Mouse (Mus musculus): ENCODE results near the gene Lmo1. TPM values are rescaled to one million over a fixed set of nuclear protein-coding genes. Genes with fewer than 3 reads are reported as not detected.

The Lmo1 gene
- polyA plus RNA-seq, 1 experiment, result 1.0 TPM

DNA sequence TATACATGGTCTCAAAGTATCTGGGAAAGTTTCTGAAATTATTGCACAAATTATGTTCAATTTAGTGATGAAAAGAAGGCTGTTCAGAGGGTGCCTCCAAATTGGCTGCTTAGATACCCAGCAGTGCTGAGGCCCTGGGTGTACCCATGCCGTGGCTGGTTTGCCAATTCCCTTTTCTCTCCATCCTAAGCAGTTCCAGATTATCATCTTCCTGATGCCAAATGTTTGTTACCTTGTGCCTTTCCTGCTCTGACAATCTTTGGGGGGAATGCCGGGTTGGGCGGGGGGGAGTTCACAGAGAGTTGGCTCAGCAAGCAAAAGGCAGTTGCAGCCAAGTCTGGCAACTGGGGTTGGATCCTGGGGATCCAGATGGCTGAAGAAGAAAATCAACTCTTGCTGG, 1.7 kb upstream of the Lmo1 start:
- WGBS, result 77% methylated on average over 3 of the region's 3 CpGs
- DNase-seq (ENCODE audit: low read depth, low spot score), result no peak

DNA sequence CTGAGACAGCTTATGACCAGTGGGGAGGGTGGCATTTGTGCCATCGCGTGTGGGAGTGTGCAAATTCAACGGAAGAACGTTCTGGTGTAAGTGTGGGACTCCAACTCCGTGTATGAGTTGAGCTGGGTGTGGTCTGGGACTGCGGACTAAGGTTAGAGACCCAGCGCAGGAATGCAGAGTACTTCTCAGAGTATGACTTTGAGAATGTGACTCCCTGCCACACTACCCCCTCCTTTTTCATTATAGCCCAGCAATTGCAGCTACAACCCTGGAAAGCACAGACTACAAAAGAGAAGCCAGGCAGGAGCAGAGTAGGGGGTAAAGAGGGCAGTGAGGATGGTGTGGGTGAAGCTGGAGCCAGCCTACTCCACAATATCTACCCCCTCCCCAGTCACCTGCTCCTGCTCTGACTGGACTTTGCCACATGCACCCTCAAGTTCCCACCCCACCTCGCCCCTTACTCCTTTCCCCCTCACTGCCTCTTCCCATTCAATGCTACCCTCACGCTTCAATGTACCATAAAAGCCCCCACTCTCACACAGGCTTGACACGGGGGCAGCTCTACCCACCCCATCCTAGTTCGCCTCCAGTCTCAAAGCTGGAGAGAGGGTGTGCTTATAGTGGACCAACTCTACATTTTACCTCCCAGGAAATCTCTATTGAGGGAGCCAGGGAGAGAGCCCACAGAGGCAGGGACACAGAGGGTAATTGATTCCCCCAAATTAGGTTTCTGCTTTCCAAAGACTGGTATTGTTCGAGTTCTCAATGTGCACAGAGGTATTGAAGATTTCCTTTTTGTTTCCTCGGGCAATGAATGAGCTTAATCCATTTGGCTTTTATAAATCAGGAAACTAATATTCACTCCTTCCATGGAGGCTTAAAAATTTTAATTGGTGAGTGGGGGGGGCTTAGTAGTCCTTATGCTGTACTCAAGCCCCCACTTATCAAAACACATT, 941 bp upstream of the Lmo1 start:
- 32% methylated on average over 13 of the region's 13 CpGs for WGBS
- DNase-seq (ENCODE audit: low read depth, low spot score), result no peak

DNA sequence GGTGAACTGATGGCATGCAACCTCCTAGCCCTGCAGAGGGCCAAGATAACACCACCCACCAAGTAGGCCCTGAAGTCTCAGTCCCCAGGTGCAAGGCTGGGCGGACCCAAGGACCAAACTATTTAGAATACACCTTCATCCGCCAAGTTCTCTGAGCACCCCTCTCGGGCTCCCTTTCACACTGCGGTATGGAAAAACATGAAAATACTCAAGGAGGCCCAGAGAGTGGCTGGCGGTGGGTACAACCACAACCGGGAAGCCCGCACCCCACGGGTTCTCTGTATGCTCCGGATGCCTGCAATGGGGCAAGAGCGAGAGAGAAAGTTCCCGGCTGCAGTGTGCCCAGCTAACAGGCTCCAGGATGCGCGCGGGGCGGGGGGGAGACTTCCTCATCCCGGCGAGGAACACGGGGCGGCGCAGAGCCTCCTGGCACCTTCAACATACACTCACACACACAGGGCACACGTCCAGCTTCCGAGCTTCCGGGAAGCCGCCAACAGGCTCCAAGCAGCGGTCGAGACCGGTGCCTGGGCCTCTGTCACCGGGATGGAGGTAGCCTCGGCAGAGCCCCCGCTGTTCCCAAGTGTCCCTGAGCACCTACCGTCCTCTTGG, 564 bp downstream of the Lmo1 start:
- no peak for DNase-seq (ENCODE audit: low read depth, low spot score)
- 10% methylated on average over 31 of the region's 31 CpGs for WGBS

DNA sequence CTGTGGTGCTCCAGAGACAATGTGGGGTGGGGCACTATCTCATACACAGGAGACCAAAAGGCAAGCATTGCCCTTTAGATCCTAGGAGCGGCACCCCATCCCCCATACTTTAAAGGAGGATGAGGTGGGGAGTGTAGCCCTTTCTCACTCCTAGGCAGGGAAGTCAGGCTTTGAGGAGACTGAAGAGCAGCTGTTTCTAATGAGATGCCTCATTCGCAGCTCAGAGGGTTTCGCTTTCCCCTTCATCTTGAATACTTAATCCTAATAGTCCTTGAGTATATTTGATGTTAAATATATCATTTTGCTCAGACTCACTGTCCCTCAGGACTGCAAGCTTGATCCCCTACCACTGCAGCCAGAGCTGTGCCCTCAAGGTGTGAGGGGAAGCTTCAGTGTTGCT, 3.1 kb downstream of the Lmo1 start:
- 70% methylated on average over 3 of the region's 3 CpGs for WGBS
- DNase-seq (ENCODE audit: low read depth, low spot score), result no peak

DNA sequence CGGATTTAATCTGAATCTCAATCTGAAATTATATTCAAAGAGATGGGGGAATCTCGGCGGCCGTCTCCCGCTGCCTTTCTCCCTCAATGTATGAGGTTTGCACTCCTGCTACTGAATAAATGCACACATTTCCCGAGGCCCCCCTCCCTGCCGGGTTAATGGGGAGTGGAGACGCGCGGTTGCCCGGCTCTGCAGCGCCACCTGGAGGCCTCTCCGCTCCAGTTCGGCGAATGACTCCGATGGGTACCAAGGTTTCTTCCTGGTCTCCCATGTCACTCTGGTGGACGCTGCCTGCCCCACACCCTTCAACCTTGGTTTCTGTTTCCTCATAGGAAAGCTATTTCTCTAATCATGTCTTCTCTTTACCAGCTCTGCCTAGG, 4.6 kb downstream of the Lmo1 start:
- under 1% methylated on average over 17 of the region's 17 CpGs for WGBS
- DNase-seq (ENCODE audit: low read depth, low spot score), result no peak

DNA sequence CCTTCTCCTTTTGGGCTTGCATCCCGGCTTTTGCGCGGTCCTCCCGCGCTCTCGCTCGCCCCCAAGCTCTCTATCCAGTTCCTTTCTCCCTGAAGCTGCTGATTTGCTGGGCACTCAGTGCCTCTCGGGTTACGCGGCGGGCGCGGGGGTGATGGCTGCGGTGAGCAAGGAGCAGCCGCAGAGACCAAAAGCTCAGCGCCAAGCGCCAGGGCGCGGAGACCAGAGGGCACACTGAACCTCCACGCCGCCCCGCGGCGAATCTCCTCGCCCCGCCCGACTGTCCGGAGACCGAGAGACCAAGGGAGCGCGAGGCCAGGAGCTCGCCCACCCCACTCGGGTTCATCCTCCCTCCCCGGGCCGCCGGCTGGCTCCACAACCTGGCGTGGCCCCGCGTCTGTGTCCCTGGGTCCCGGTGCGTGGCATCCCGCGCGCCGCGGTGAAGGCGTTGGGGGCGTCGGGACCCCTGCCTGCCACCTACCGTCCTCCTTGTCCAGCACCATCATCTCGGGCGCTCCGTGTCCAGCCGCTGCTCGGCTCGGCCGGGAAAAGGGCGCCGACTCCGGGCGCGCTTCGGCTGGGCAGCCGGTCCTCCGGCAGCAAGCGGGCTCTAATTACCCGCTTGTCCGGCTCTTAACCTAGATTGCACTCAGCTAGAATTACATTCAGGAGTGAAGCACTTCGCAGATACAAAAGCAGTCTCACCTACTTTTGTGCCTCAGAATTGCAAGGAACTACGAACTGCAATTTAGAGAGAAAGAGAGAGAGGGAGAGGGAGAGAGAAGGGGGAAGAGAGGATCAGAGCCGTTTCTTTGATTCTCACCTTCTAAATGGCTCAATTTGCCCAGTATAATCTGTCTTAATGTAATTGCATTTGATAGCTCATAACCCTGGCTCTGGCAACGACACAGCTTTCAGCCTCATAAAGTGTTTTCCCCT, 5.2 kb downstream of the Lmo1 start:
- DNase-seq (ENCODE audit: low read depth, low spot score), result no peak
- WGBS, result 3% methylated on average over 71 of the region's 72 CpGs

DNA sequence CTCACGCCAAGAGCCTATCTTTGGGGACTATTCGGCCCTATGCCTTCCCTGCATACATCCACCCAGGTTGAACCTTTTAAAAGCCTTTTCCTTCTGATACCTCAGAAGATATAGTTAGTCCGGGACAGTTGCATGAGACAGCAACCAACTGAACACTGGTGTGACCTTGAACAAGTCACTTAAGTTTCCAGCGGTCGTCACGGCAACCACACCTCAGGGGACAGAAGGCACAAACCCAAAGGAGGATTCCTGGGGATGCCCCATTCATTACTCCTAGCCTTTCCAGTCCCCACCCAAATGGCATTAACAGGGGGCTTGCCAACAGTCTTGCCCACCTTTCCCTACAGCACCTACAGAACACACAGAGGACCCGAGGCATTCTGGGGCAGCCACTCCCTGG, 6.3 kb downstream of the Lmo1 start:
- WGBS, result 86% methylated on average over 7 of the region's 7 CpGs

DNA sequence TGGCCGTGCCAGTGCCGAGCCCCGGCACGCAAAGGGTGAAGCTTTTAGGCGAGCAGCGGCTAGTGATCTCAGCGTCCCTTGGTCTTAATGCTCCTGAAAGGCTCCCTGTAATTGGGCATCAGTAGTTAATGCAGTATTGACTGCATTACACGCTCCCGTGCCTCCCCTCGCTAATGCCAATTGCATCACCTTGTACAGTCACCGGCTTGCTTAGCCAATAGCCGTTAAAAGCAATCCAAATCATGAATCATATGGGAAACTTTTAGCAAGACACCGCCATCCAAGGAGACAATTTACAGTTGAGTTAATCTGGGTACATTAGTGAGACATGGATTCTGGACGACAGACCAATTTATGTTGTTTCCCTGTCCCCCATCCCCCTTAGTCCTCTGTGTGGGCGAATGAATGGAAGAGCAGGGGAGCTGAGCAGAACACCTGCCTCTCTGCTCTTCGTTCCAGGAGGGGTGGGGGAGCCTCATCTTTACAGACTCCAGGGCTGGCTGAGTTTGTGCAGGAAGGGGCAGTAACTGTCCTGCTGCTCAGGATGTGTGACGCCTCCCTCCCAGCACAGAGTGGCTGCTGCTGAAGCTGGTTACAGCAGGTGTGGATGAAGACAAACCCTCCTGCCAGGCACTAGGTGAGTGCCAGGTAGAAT, 8.9 kb downstream of the Lmo1 start:
- 64% methylated on average over 17 of the region's 17 CpGs for WGBS
- DNase-seq (ENCODE audit: low read depth, low spot score), result no peak

More for the DNA sequence above, 6.3 kb downstream of the Lmo1 start:
- DNase-seq (ENCODE audit: low read depth, low spot score), result no peak

DNA sequence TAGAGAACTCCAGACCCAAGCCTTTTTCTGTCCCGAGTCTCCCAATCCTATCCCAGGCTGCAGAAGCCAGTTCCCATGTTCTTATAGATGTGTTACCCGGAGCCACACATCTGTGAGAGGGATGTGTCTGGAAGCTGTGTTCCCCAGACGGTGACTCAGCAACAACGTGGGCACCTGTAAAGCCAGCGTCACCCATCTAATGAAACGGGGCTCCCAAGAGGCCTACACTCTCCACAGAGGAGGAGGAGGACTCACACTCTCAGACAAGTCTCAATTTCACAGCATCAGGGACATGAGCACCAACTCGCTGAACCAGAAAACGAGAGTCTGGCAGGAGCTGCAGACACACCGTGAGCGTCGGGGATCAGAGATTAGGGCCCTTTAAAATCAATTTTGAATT, 20.7 kb downstream of the Lmo1 start:
- WGBS, result 64% methylated on average over 11 of the region's 11 CpGs
- no peak for DNase-seq (ENCODE audit: low read depth, low spot score)

DNA sequence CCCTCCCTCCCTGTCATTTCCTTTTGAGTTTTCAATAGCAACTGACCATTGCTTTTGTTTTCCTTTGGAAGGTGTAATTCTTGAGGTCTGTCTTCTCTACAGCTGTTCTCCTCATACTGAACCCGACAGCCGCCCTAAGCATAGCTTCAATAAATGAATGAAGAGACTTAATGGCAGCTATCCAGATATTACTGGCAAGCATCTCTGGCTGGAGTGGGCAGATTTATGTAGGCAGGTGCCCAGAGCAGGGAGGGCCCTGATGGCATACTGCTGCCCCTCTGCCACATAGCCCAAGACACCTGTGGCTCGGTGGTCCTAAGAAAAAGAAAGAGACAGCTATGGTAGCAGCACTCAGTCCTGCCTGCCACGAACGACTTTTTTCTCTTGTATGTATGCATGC, 21.5 kb downstream of the Lmo1 start:
- 48% methylated on average over 5 of the region's 5 CpGs for WGBS
- DNase-seq (ENCODE audit: low read depth, low spot score), result no peak

DNA sequence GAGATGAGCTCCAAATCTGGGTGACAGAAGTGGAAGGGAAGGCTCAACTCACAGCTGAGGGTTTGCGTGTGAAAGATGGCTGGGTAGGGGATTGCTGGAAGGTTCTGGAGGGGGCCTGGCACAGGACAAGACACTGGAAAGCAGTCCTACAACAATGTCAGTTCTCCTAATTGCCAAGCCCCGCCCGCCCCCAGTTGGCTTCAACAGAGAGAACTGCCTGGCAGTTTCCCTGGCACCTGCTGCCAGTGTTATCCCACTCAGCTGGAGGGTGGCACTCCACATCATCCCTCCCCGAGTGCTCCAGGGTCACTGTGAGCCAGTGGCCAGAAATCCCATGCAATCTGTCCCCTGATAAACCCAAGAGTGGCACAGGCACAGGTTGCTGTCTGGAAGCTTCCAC, 23.9 kb downstream of the Lmo1 start:
- 74% methylated on average over 4 of the region's 4 CpGs for WGBS
- no peak for DNase-seq (ENCODE audit: low read depth, low spot score)

DNA sequence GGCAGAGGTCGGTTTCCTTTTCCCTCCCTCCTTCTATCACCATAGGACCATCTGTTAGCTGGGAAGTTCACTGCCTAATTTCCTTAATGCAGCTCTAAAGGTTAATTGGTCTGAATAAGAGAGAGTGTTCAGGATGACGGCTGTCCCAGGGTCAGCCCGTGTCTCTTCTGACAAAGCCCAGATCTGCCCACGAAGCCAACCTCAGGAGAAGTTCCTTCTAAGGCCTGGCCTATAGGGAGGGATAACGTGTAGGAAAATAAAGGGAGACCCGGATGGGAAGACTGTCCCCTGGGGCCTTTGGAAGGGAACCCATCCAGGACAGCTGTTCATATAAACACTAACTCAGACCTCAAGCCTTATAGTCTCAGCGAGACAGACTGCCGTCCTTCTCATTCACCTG, 29.8 kb downstream of the Lmo1 start:
- no peak for DNase-seq (ENCODE audit: low read depth, low spot score)
- WGBS, result 55% methylated on average over 8 of the region's 8 CpGs

DNA sequence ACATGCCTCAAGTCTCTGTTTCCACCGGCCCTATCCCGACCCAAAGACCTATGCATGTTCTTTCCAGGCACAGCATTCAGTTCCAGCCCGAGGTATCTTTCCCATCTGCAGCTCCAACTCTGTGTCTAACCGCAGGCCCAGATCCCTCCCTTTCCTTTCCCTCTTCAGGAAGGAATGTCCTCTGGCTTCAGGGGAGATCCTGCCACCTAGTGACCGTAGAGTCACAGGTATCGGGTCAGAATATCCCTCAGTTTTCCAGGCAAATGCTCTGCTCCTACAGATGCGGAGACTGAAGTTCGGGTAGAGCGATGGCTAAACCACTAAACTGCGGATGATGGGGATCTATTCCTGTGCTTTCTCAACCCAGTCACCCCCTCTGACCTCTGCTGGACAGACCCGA, 30.3 kb downstream of the Lmo1 start:
- no peak for DNase-seq (ENCODE audit: low read depth, low spot score)
- 63% methylated on average over 11 of the region's 11 CpGs for WGBS

DNA sequence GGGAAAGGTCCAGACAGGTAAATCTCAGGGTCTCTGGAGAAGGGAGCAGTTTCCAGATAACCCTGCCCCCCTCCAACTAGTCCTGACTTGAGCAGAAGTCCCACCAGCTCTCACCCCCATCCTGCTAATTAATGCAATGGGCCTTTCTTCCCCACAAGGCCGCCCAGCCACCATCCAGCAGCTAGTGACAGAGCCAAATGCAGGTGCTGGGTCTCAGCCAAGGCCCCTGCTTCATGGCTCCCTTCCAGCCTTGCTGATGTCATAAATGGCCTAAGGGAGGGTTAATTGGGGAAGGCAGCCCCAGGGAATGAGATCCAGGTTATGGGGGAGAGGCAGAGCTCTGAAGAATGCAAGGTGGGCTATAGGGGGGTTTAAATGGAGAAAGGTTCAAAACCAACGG, 32.4 kb downstream of the Lmo1 start:
- WGBS, result 49% methylated on average over 2 of the region's 2 CpGs

DNA sequence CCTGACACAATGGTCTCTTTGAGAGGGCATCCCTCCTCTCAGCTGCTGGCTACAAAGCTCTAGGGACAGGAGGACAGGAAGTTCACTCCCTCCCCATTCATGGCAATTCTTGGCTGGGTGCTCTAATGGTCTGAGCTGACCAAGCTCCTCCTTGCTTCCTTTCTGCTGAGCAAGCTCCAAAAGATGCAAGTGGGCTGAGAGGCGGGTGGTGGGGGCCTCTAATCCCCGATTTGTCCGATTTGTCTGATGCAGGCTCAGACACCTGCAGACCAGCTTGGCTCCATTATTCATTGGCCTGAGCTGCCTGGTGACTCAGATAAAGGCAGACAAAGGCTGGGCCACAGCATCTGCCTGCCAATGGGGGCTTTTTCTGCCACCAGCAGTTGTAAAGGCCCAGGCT, 33.3 kb downstream of the Lmo1 start:
- DNase-seq (ENCODE audit: low read depth, low spot score), result no peak
- WGBS, result 59% methylated on average over 3 of the region's 3 CpGs

More for the DNA sequence above, 32.4 kb downstream of the Lmo1 start:
- DNase-seq (ENCODE audit: low read depth, low spot score), result no peak

DNA sequence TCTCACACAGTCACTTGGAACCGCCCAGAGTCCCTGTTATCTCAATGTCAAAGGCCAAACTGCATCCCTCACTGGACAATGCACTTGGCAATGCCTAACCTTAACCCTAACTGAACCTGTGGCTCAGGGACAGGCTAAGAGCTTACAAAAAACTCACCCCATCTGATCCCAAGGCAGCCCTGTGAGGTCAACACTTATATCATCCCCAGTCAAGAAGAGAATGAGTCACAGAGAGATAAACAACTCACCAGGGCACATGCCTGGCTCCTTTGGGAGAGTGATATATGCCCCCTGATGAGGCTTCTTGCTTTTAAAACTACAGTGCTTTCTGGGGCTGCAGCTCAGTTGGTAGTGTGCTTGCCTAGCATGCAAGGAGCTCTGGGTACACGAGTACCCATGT, 34.0 kb downstream of the Lmo1 start:
- no peak for DNase-seq (ENCODE audit: low read depth, low spot score)
- 60% methylated on average over 2 of the region's 2 CpGs for WGBS

DNA sequence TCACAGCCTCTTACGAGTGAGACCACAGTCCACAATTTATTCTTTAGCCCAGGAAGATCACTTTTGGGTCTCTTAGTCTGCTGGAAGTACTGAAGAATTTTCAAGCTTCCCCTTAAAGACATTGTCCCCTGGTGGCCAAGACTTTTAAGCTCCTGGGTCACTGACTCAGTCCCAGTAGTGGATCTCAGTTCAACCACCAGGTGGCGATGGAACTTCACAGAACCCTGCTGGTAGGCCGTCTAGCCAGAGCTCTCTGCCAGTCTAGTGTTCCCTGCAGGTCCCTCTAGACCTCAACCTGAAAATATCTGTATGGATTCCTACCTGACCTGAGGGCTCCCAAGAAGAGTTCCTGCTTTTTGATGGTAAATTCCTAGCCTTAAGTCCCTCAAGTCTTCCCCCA, 35.6 kb downstream of the Lmo1 start:
- WGBS, result 12% methylated on average over 3 of the region's 3 CpGs
- DNase-seq (ENCODE audit: low read depth, low spot score), result peak; percentile 39

DNA sequence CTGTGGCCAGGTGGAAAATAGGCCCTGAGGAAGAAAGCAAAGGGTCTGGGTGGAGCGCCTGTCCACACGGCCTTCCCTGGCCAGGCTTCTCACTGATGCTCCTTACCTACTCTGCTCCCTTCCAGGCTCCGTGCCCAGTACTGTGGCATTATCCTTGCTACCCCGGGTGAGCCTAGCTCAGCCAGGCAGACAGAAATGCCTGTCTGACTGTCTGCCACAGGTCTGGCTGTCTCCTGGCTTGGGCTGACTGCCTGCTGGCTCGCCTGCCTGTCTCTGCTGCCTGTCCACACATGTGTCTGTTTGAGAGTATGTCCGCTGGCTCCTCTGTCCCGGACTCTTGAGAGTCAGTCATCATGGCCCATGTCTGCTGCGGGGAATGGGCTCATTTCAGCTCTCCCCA, 37.6 kb downstream of the Lmo1 start:
- 87% methylated on average over 8 of the region's 8 CpGs for WGBS
- DNase-seq (ENCODE audit: low read depth, low spot score), result no peak

DNA sequence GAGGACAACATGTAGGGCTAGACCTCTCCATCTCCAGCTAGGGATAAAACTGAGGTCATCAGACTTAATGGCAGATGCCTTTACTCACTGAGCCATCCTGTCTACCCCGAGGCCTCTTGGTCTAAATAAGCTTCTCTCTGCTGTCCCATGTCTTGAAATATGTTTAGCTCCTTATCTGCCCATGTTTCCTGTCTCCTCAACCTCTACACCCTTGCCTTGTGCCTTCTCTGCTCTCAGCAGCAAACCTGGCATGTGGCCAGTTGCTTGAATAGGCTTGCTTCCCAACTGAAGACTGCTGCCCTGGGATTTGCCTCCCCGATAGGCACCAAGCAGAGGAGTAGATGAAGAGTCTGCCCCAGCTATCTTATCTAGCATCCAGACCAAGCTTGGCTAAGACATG, 43.4 kb downstream of the Lmo1 start:
- no peak for DNase-seq (ENCODE audit: low read depth, low spot score)
- 60% methylated on average over 2 of the region's 2 CpGs for WGBS

Measured in large intestine, adult 2 months (tissue).